Mouse (Mus musculus): ENCODE measurements around the gene Dnah6.

Dnah6 gene

GRCm38 (mm10) chr6:73221189-73221957 is at the start of gene Dnah6:
Dnah6 (minus strand) TSS chr6:73221651.
- peak; percentile 83 for DNase-seq (ENCODE audit: low read depth, low spot score)

DNA sequence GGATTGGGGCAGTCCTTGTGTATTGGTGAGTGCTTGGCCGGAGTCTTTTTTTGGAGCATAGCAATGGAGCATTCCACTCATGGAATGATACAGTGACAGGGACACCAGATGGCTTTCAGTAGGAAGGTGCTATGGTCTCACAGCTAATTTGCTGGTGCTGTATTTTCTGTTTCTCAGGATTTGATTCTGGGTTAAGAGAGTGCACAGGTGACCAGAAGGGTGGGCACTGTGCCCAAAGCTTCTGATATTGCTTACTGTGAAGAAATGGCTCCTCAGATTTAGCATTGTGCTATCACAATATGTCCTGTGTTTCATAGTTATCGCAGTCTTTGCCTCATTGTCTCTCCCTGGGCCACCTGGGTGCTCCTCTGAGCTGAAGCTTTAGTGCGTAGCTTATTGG is 47.9 kb upstream of the Dnah6 start:
- no peak for DNase-seq (ENCODE audit: low read depth, low spot score)

DNA sequence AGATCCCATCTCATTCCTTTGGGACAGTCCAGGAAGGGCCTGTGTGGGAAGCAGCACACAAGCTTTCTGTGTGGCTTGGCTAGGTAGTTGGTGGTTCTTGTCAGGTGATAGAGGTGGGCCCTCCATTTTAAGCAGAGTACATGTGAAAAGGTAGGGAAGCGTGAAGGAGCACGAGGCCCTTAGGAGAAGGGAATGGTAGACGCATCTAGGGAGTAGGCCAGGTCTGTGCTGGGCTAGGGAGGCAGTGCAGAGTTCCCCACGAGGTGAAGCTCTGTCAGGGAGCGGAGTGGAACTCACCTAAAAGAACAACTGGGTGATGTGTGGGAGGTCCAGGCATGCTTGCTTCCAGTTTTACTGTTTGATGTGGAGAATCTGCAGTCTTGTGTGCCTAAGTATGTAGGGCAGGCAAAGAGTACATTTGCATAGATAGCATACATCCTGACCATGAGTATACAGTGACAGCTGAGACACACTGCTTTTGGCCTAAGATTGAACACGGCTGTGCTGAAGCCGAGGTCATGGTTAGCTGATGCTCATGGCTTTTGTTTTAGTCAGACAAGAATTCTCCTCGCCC is 46.4 kb upstream of the Dnah6 start:
- DNase-seq (ENCODE audit: low read depth, low spot score) = no peak

DNA sequence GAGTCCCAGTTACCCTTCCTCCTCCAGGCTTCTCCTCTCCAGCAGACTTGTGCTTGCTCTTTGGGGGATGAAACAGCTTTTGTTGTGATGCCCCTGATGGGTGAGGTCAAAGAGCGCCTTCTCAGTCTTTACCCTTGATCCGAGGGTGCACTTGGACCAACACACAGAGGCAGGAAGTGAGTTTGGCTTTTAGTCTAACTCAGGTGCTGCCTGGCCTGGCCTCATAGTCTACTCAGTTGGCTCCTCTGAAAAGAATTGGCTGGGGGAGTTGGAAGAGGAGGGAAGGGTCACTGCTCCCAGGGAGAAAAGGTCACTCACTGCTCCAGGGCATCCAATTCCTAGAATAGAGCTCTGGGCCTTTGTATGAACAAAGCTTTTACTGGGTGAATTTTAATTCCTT is 43.4 kb upstream of the Dnah6 start:
- DNase-seq (ENCODE audit: low read depth, low spot score) = no peak

DNA sequence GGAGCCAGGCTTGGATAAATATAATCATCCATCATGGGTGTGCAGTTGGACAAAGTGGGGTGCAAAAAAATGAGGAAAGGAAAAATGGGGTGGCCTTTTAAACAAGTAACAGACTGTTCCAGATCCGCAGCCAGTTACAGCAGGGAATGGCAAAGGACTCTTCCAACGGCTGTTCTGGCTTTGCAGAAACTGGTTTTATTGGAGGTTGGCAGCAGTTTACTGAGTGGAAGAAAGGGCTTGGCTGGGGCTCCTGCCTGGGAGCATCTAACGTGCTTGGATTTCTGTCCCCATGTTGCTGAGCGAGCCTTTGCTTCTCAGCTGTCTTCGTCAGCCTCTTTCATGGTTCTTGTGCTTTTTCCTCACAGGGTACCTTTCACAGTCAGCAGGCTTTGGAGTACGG is 38.7 kb upstream of the Dnah6 start:
- DNase-seq (ENCODE audit: low read depth, low spot score) = no peak

- no peak for DNase-seq (ENCODE audit: low read depth, low spot score)
These were observed 35.6 kb upstream of the Dnah6 start for GRCm38 (mm10) chr6:73257068-73257467.

GRCm38 (mm10) chr6:73254307-73255228 is 33.1 kb upstream of the Dnah6 start:
- DNase-seq (ENCODE audit: low read depth, low spot score) = no peak

GRCm38 (mm10) chr6:73253584-73253983 is 32.1 kb upstream of the Dnah6 start:
- no peak for DNase-seq (ENCODE audit: low read depth, low spot score)

- DNase-seq (ENCODE audit: low read depth, low spot score) = no peak
These were observed 31.6 kb upstream of the Dnah6 start for GRCm38 (mm10) chr6:73253006-73253405.

DNA sequence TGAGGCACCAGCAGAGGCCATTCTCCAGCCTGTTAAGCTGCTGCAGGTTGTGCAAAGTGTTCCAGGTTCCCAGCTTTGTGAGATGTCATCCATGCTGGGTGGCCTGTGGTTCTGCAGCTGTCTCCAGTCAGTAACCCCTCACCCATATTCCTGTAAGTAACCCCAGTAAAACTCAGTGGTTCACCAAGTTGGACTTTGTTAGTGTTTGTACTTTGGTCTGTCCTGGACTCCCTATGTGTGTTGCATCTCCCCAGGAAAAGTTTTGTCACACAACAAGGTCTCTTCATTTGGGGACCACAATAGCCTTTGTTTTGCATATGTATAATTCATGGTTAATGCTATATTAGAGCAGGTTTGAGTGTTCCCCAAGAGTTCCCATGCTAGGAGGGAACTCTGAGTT is 30.9 kb upstream of the Dnah6 start:
- no peak for DNase-seq (ENCODE audit: low read depth, low spot score)

DNA sequence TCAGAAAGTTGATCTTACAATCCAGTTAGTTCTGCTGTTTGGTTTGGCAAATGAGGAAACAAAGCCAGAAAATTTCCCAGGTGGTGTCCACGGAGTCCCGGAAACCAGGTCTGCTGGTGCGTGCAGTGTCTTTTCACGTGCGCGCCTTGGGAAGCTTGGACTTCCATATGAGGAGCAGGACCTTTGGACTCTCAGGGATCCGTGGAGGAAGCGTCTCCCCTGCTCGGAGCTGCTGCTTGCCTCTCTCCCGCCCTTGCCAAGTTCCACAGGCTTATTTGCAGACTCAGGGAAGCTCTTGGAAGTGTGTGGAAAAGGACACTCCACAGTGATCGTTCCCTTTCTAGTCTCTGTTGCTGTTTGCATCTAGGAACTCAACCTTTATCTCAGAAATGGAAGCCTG is 29.9 kb upstream of the Dnah6 start:
- DNase-seq (ENCODE audit: low read depth, low spot score) = no peak

DNA sequence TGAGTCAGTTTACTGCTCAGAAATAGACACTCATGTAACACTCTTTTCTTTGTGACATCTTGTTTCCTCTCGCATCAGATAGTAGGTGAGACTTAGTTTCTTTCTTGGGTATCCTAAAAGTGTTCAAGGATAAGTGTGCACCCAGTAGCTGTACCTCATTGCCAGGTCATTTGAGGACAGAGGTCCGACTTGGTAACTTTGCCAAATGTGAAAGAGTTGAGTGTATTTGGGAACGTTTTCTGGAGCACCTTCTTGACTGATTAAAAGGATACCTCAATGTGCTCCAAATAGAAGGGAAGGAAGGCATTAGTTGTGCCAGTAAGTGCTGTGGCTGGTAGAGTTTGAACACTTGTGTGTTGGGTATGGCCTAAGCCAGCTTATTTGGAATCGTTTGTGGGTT is 28.4 kb upstream of the Dnah6 start:
- DNase-seq (ENCODE audit: low read depth, low spot score) = no peak

DNA sequence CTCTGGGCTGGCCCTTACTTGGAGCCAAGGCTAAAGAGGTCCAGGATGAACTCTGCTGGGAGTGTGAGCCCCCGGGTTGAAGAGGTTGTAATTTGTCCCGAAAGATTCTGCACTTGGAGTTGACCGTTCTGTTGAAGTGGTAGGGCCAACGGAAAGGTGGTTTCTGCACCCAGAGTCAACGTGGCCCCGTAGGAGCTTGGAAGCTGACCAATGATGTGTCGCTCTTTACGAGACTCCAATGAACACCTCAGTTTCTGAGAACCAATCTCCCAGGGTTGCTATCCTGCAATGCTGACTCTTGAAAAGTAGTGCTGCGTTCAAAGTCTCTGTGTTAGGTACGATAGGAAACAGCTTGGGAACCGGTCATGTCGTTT is 27.6 kb upstream of the Dnah6 start:
- DNase-seq (ENCODE audit: low read depth, low spot score) = no peak

DNA sequence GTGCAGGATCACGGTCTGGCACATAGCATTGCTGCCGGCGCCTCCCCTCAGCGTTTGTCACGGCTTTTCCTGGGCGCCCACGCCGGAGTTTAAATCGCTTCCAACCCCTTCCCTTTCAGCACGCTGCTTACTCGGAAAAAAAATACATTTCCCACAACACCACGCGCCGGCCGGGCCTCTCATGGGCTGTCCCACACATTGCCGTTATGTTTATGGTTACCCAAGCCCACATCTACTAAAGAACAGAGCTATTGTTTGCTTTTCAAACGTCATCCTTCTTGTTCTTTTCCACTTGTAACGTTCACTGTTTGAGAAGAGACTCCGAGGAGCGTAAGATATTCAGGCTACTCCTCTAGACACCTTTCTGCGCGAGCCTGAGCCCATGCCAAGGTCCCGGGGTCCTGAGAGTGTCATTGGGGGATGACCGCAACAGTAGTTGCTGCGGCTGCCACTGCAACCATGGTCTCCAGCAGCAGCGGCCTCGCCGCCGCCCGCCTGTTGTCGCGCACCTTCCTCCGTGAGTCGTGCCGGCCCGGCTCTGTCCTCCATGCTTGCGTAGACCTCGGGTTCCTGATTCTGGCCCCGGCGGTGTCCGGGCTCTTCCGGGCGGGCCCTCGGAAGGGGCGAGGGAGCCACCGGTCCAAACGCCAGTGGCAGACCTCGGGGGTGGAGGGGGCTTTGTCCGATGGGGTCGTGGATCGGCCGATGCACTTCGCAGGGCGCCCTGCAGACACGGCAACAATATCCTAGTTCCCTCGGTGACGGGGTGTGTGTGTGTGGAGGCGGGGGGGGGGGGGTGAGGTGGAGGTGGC is 27.0 kb upstream of the Dnah6 start, which contains the start of gene Suclg1:
Suclg1 (plus strand) TSS at position 146 of the 812 bp plus-strand sequence.
- DNase-seq (ENCODE audit: low read depth, low spot score) = peak; percentile 78

DNA sequence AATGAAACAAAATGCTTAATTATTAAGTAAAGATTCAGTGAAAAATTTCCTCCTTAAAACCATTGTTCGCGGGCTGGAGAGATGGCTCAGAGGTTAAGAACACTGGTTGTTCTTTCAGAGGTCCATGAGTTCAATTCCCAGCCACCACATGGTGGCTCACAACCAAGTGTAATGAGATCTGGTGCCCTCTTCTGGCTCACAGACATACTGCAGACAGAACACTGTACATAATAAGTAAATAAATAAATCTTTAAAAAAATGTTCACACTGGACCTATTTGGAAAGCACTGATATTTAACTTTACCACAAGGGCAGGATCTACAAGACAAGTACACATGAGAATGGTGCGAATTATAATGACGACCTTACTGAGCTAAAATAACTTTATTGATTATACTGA is 26.0 kb upstream of the Dnah6 start:
- DNase-seq (ENCODE audit: low read depth, low spot score) = no peak

- DNase-seq (ENCODE audit: low read depth, low spot score) = no peak
These were observed 25.4 kb upstream of the Dnah6 start for GRCm38 (mm10) chr6:73246821-73247220.

GRCm38 (mm10) chr6:73235650-73236049 is 14.2 kb upstream of the Dnah6 start:
- no peak for DNase-seq (ENCODE audit: low read depth, low spot score)

DNA sequence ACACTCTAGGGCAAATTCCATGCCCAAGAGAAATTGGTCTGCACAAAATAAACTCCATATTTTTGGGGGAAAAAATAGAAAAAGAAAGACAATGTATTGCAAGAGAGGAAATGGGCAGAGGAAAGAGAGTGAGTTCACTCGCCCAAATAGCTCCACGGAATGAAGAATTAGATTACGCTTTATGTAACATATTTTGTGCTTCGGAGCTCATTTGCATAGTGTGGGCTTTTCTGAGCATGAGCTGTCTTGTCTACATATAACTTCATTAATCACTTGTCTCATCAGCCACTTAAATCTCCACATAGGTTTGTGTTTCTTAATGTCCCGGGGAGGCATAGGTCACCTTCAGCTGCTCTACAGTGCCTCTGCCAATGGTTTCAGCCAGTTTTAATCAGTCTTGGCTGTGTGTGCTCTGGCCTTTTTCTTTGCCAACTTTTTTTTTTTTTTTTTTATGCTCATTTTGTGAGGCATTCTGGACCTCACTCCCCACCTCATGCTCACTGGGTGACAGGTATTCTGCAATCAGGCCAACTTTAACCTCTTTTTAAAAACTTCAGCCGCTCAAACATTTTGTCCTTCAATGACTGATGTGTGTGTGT is 12.9 kb upstream of the Dnah6 start:
- DNase-seq (ENCODE audit: low read depth, low spot score) = no peak

- no peak for DNase-seq (ENCODE audit: low read depth, low spot score)
These were observed 11.8 kb upstream of the Dnah6 start for GRCm38 (mm10) chr6:73233202-73233726.

GRCm38 (mm10) chr6:73232152-73232584 is 10.7 kb upstream of the Dnah6 start:
- no peak for DNase-seq (ENCODE audit: low read depth, low spot score)

- no peak for DNase-seq (ENCODE audit: low read depth, low spot score)
These were observed 7.4 kb upstream of the Dnah6 start for GRCm38 (mm10) chr6:73228881-73229280.

All from embryo, embryonic 11.5 days (tissue).